Comparison of ENCODE assay signal across 18 mouse cellular contexts in genomic region chr19:59252651-59253050, GRCm38 (mm10). TPM values are rescaled to one million over a fixed set of nuclear protein-coding genes. Genes with fewer than 3 reads are reported as not detected.
DNase-seq lines count a peak whose midpoint lies in the region; ATAC-seq lines count a peak whose summit lies in the region.
"Had no signal": no experiment of that assay in that cellular context is flagged by ENCODE, and none has a peak within 500 bp of the region (broad histone marks: within the 10 kb centered on the region; RNA-seq: fewer than 3 reads in every experiment).

No protein-coding gene starts in this region.

- intact Hi-C loops in heart, postnatal 25 days (cut with DNase I): no loop called here

- DNase-seq in 416B (ENCODE audit: low read depth): peak; percentile 90
- DNase-seq in heart, postnatal 25 days (ENCODE audit: low spot score): no peak
- no peak for DNase-seq in spleen, adult 18-20 months
- DNase-seq: adrenal gland, adult 2 months; adrenal gland, postnatal 10 days; adrenal gland, postnatal 25 days; cerebellum, adult 11 months; cerebellum, adult 18-20 months; cerebellum, adult 8-10 months; cerebellum, adult 9-11 months; cerebellum, postnatal 14 days; cerebellum, postnatal 36 days had no signal

- ATAC-seq in granulocyte monocyte progenitor cell, adult 5-6 weeks (replicated peaks; ENCODE audit: poor library complexity, severe bottlenecking): peak; percentile 72
- peak; percentile 66 for ATAC-seq in megakaryocyte progenitor cell, adult 5-6 weeks (replicated peaks; ENCODE audit: poor library complexity)
- ATAC-seq: forebrain, embryonic 13.5 days; forebrain, embryonic 15.5 days had no signal

RNA-seq across cellular contexts. Expression of gene Slc18a2, which starts 8.0 kb away (rescaled TPM):
- total RNA-seq in granulocyte monocyte progenitor cell, adult 5-6 weeks (2014; fragmentation: Nextera tagmentation): 8.7 and 9.6 TPM in 2 replicates
- total RNA-seq in granulocyte monocyte progenitor cell, adult 5-6 weeks (2017): 3.7 TPM in 2 replicates
- total RNA-seq in megakaryocyte progenitor cell, adult 5-6 weeks (2015): 4.6 and 9.5 TPM in 2 replicates
- total RNA-seq in megakaryocyte progenitor cell, adult 5-6 weeks (2017): 2.2 and 3.8 TPM in 2 replicates
- total RNA-seq in heart, postnatal 25 days (2021): under 1 TPM; 0.68 to 0.70 TPM

RNA-seq across cellular contexts. Expression of gene Kcnk18, which starts 33.6 kb away (rescaled TPM):
- not detected in 2 replicates for total RNA-seq in granulocyte monocyte progenitor cell, adult 5-6 weeks (2014; fragmentation: Nextera tagmentation)
- not detected in 2 replicates for total RNA-seq in granulocyte monocyte progenitor cell, adult 5-6 weeks (2017)
- total RNA-seq in megakaryocyte progenitor cell, adult 5-6 weeks (2015): not detected in 2 replicates
- total RNA-seq in megakaryocyte progenitor cell, adult 5-6 weeks (2017): not detected in 2 replicates
- not detected for total RNA-seq in heart, postnatal 25 days (2021)
- total RNA-seq: adrenal gland, adult 2 months; adrenal gland, postnatal 10 days; adrenal gland, postnatal 25 days; adrenal gland, postnatal 4 days; MEL had no signal
